Mouse (Mus musculus) hindbrain, embryonic 12.5 days (tissue): ENCODE data around the gene 4931423N10Rik. TPM values are rescaled to one million over a fixed set of nuclear protein-coding genes. Genes with fewer than 3 reads are reported as not detected.
"Not testable (repeated sequence)": the region's sequence is repeated elsewhere in the genome, so short reads cannot be mapped to it uniquely, and the experiment has no call there.

Experiments used
- ATAC-seq: fragments of 200-750 bp; cut with Nextera tagmentation; 2 replicates; pipeline ENCODE4 v1.8.0; 2017; ENCODE audit warnings: moderate TSS enrichment; ENCODE audit not compliant: low FRiP score
- H3K27ac ChIP-seq: fragments of 300-500 bp; sonication (generic); 2 replicates; pipeline ENCODE4 v1.5.1; 2016; ENCODE audit warnings: mild to moderate bottlenecking
- H3K27me3 ChIP-seq: fragments of 300-500 bp; sonication (generic); 2 replicates; pipeline ENCODE4 v1.6.1; 2016; ENCODE audit warnings: mild to moderate bottlenecking
- H3K36me3 ChIP-seq: fragments of 300-500 bp; sonication (generic); 2 replicates; pipeline ENCODE4 v1.6.1; 2016; ENCODE audit warnings: mild to moderate bottlenecking
- H3K4me1 ChIP-seq: fragments of 300-500 bp; sonication (generic); 2 replicates; pipeline ENCODE4 v1.6.1; 2016
- H3K4me2 ChIP-seq: fragments of 300-500 bp; sonication (generic); replicated peaks from 2 replicates; pipeline ENCODE4 v1.6.1; 2016; ENCODE audit warnings: mild to moderate bottlenecking
- H3K4me3 ChIP-seq: fragments of 300-500 bp; sonication (generic); 2 replicates; pipeline ENCODE4 v1.5.1; 2016; ENCODE audit warnings: mild to moderate bottlenecking
- H3K9ac ChIP-seq: fragments of 300-500 bp; sonication (generic); 2 replicates; pipeline ENCODE4 v1.6.1; 2016; ENCODE audit warnings: mild to moderate bottlenecking, moderate library complexity
- H3K9me3 ChIP-seq: fragments of 300-500 bp; sonication (generic); replicated peaks from 2 replicates; pipeline ENCODE4 v1.6.1; 2016; ENCODE audit warnings: mild to moderate bottlenecking
- WGBS: fragments of 180-500 bp; shearing (Covaris S2); methylation state at CpG from one replicate; pipeline ENCODE4 v1.1.7; 2016; 5-methylcytosine and 5-hydroxymethylcytosine counted together
- polyA plus RNA-seq: library from polyadenylated mRNA; unstranded; fragments of >200 nt; fragmentation: Nextera tagmentation; extraction: Ambion mirVana; gene quantifications from 2 replicates; pipeline ENCODE4 v1.2.1, GENCODE M21; 2016

Gene 4931423N10Rik
- polyA plus RNA-seq = not detected in 2 replicates

DNA sequence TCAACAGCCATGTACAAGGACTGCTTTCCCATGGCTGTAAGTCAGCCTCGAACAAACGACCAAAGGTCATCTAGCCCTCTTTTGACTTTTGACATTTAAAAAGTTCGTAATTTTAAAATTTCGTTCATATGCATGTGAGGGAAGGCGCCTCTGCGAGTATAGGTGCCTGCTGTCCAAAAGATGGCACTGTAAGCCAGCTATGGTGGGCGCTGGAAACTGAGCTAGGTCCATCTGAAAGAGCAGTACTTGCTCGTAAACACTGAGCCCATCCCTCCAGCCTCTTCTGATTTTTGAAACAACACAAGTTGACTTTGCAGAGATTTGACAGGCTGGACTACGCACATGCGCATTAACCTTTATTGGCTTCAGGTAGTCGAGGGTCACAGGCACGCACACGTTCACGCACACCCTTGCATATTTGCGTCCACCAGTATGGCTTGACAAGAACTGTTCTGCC, at the start of gene 4931423N10Rik:
Gene 4931423N10Rik (plus strand): TSS at position 407 of the 457 bp plus-strand sequence.
- no peak for ATAC-seq
- Histone ChIP-seq H3K9ac (no peak within 1 kb of the TSS), H3K4me3 (no peak within 1 kb of the TSS), H3K9me3 (no peaks in the 10 kb centered on the region), H3K27ac (no peak within 1 kb of the TSS), H3K4me2 (no peak within 1 kb of the TSS), H3K27me3 (no peaks in the 10 kb centered on the region), H3K36me3 (no peaks in the 10 kb centered on the region), H3K4me1 (no peaks in the 10 kb centered on the region)
- WGBS = 84% methylated on average over 15 of the region's 15 CpGs

DNA sequence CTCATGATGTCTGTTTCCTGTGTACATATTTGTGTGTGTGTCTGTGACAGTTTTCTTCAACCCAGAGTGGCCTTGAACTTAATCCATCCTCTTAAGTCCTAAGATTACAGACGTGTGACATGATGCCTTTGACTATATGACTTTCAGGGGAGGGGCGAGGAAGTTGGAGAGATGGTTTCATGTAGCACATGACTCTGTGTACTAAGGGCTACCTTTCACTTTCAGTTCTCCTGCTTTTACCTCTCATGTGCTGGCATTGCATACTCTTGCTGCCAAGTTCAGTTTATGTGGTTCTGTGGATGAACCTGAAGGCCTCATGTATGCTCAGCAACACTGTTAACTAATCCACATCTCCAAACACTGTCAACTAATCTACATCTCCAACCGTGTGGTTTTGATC, 35.0 kb upstream of the 4931423N10Rik start:
- no peaks in the 10 kb centered on the region for H3K4me1 ChIP-seq
- no peaks in the 10 kb centered on the region for H3K9me3 ChIP-seq
- H3K4me3 ChIP-seq = no peak overlapping the region
- H3K9ac ChIP-seq = no peak overlapping the region
- no peak for ATAC-seq
- H3K4me2 ChIP-seq = no peak overlapping the region
- no peaks in the 10 kb centered on the region for H3K27me3 ChIP-seq
- WGBS = 88% methylated on average over 3 of the region's 3 CpGs
- peaks cover 67% of the 10 kb centered on the region for H3K36me3 ChIP-seq
- no peak overlapping the region for H3K27ac ChIP-seq

DNA sequence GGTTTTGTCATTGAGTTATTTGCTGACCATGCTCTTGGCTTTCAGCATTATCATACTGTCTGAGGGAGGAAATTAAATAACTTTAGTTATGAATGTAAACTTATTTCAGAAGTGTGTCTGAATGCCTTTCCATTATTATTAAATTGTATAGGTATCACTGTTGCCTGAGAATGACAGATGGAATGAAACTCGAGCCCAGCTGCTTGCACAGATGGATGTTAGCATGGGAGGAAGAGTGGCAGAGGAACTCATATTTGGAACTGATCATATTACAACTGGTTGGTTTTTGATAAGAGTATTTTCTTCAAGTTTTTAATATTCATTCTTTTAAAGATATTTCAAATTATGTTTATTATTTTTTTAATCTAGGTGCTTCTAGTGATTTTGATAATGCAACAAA, 12.9 kb upstream of the 4931423N10Rik start:
- H3K27ac ChIP-seq = no peak overlapping the region
- H3K4me3 ChIP-seq = no peak overlapping the region
- no peak overlapping the region for H3K9ac ChIP-seq
- no peaks in the 10 kb centered on the region for H3K27me3 ChIP-seq
- ATAC-seq = no peak
- no peak overlapping the region for H3K4me2 ChIP-seq
- H3K9me3 ChIP-seq = no peaks in the 10 kb centered on the region
- 76% methylated on average over 1 of the region's 1 CpGs for WGBS
- no peaks in the 10 kb centered on the region for H3K4me1 ChIP-seq
- peaks cover 65% of the 10 kb centered on the region for H3K36me3 ChIP-seq

DNA sequence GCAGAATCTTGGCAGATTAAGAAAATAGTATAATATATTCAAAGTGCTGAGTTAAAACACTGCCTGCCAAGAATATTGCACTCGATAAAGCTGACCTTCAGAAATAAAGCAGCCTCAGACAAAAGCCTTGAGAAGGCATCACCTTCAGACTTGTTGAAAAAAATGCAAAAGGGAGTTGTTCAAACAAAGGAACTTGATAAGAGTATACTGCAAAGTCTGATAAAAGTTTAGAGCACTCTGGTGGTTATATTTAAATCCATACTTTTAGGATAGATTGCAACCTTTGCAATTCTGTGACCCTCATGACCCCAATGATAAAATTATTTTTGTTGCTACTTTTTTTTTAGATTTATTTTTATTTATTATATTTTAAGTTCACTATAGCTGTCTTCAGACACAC, 6.2 kb upstream of the 4931423N10Rik start:
- Histone ChIP-seq H3K4me1 (no peaks in the 10 kb centered on the region), H3K4me3 (no peak overlapping the region), H3K27ac (no peak overlapping the region), H3K9me3 (no peaks in the 10 kb centered on the region), H3K4me2 (no peak overlapping the region), H3K27me3 (no peaks in the 10 kb centered on the region), H3K9ac (no peak overlapping the region), H3K36me3 (peaks cover 21% of the 10 kb centered on the region)
- WGBS = 90% methylated on average over 1 of the region's 1 CpGs
- no peak for ATAC-seq

DNA sequence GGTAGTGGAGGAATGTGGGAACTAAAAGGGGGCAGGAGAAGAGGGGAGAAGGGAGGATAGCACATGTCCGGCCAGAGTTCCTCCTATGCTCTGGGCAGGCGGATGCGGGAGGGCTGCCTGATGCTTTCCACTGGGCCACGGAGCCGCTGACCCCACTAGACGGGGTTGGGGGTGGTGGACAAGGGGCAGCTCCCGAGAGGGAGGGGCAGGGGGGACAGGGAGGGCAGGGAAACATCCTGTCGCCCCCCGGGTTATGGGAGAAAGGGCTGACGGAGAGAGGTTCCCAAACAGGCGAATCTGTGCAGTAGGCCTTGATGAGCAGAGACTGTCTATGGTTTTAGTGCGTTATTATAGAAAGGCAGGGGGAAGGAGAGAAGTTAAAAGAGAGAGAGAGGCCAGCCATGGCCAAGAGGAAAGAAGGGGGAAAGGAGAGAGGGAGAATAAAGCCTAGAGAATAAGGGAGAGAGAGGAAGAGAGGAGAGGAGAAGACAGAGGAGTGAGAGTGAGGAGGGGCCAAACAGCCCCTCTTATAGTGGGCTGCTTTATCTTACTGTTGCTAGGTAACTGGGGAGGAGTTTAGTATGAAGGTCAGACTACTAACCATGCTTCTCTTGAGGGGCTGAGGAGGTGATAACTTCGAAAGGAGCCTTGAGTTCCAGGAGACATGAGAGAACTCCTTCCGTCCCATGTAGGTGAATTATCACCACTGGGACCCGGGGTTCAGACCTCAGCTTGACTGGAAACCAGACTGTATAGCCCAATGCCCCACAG, 4.2 kb upstream of the 4931423N10Rik start:
- H3K4me2 ChIP-seq = no peak overlapping the region
- H3K27ac ChIP-seq = no peak overlapping the region
- no peak for ATAC-seq
- H3K27me3 ChIP-seq = no peaks in the 10 kb centered on the region
- no peak overlapping the region for H3K9ac ChIP-seq
- H3K36me3 ChIP-seq = peaks cover 14% of the 10 kb centered on the region
- H3K9me3 ChIP-seq = no peaks in the 10 kb centered on the region
- WGBS = 63% methylated on average over 15 of the region's 15 CpGs
- H3K4me1 ChIP-seq = no peaks in the 10 kb centered on the region
- H3K4me3 ChIP-seq = no peak overlapping the region

DNA sequence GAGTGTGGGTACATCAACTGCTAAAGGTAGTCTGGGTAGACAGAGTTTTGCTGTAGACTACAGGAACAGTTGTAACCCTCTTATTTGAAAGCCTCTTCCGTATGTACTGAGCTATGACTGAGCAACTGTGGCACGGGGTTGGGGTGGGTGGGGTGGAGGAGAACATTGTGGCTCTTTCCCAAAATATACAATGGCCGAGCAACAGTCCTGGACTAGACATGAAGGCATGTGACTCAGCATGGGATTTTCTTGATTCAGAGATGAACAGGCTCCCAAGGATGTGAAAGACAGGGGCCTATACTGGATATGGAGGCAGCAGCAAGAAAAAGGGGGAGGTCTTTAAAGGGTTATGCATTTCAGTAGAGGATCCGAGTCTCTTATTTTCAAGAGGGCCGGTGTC, 6.4 kb downstream of the 4931423N10Rik start:
- no peaks in the 10 kb centered on the region for H3K9me3 ChIP-seq
- no peaks in the 10 kb centered on the region for H3K27me3 ChIP-seq
- H3K4me3 ChIP-seq = no peak overlapping the region
- H3K4me1 ChIP-seq = no peaks in the 10 kb centered on the region
- no peak overlapping the region for H3K4me2 ChIP-seq
- no peak overlapping the region for H3K9ac ChIP-seq
- WGBS = 86% methylated on average over 5 of the region's 5 CpGs
- H3K27ac ChIP-seq = no peak overlapping the region
- no peaks in the 10 kb centered on the region for H3K36me3 ChIP-seq
- ATAC-seq = no peak

DNA sequence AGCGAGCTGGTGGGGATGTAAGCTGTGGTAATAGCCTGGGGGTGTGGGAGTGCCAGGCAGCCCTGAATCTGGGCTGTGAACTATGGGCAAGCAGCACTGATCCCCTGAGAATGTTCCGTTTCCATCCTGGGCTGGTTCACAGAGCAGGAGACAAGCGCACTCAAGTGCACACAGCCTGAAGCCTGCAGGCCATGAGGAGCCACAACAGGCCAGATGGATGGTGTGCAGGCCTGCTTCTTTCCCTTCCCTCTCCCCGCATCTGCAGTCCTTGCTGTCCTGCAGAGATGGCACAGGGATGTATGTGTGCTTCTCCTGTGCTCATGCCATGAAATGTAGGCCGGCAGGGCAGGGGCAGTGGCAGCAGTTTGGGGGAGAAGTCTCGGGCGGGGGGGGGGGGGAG, 17.9 kb downstream of the 4931423N10Rik start:
- Histone ChIP-seq H3K27me3 (no peaks in the 10 kb centered on the region), H3K4me3 (no peak overlapping the region), H3K36me3 (no peaks in the 10 kb centered on the region), H3K4me2 (no peak overlapping the region), H3K9ac (no peak overlapping the region), H3K27ac (no peak overlapping the region), H3K9me3 (no peaks in the 10 kb centered on the region), H3K4me1 (no peaks in the 10 kb centered on the region)
- 63% methylated on average over 5 of the region's 7 CpGs for WGBS
- ATAC-seq = 0 out of 2 replicates have a peak, but pooled peaks have one; percentile 52

DNA sequence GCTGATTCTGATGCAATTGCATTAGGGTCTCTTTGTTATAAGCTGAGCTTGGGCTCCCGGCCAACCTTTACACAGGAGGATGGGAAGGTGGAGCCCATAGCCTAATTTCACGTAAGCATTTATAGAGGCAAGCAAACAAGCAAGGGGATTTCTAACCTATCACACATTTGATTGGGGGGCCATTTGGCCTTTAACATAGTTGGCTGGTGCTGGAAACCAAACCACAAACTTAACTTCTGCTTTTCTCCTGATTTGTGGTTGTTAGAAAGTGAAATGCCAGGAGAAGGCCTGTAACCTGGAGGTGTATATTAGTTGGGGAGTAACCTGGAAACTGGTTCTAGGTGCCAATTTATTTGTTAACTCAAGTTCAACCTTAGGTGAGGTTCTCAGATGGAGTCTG, 21.2 kb downstream of the 4931423N10Rik start:
- Histone ChIP-seq H3K9ac (no peak overlapping the region), H3K27ac (no peak overlapping the region), H3K9me3 (no peaks in the 10 kb centered on the region), H3K4me2 (no peak overlapping the region), H3K36me3 (no peaks in the 10 kb centered on the region), H3K4me1 (no peaks in the 10 kb centered on the region), H3K27me3 (no peaks in the 10 kb centered on the region), H3K4me3 (no peak overlapping the region)
- 86% methylated on average over 2 of the region's 2 CpGs for WGBS
- no peak for ATAC-seq

DNA sequence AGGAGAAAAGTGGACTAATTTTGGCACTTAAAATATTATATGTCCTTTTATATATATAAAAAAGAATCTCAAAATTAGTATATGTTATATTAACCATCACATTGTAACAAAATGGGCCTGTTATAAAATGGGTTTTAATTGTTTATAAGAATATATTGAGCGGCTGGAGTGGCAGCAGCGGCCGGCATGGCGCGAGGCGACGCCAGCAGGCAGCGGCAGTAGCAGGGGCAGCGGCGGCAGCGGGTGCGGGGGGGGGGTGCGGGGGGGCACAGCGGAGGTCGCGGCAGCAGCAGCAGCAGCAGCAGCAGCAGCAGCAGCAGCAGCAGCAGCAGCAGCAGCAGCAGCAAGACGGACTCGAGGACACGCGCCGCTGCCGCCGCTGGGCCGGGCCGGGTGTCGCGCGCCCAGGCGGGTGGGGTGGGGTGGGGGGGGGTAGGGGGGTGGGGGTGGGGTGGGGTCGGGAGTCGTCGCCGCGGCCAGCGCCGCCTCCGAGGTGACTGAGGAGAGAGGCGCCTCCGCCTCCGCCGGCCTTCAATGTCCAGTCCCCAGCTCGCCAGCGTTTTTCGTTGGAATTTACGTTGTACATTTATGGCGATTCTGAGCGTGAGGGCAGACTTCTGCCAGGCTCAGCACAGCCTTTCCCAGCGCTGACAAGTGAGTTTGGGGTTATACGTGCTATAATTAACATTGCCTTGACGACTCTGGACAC, 26.9 kb downstream of the 4931423N10Rik start:
- Histone ChIP-seq H3K36me3 (no peaks in the 10 kb centered on the region), H3K27me3 (no peaks in the 10 kb centered on the region), H3K4me1 (no peaks in the 10 kb centered on the region), H3K9me3 (no peaks in the 10 kb centered on the region), H3K4me2 (peak overlapping the region; percentile 71), H3K9ac (peak overlapping the region; percentile 71), H3K27ac (no peak overlapping the region), H3K4me3 (peak overlapping the region; percentile 57)
- peak; percentile 77 for ATAC-seq
- 0% methylated on average over 27 of the region's 50 CpGs for WGBS

DNA sequence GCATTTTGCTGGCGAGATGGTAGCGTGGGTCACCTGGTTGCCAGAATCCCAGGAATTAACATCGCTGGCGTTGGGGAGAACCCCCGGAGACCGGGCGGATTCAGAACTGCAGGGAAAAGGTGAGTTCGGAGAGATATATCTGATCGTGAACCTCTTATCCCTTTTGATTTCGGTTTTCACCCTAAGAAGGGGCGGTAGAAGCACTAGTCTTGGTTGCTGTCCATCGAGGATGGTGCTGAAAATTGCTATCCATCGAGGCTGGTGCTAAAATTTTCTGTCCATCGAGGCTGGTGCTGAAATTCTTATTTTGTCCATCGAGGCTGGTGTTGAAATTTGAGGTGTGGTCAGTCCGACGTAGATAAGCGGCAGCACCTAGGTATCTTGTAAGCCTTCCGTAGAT, 83.7 kb downstream of the 4931423N10Rik start:
- not testable (repeated sequence) for H3K27me3 ChIP-seq, ATAC-seq, H3K4me2 ChIP-seq, H3K4me1 ChIP-seq, H3K9ac ChIP-seq, H3K36me3 ChIP-seq, H3K4me3 ChIP-seq, H3K27ac ChIP-seq, H3K9me3 ChIP-seq
- 57% methylated on average over 19 of the region's 19 CpGs for whole genome bisulfite sequencing

DNA sequence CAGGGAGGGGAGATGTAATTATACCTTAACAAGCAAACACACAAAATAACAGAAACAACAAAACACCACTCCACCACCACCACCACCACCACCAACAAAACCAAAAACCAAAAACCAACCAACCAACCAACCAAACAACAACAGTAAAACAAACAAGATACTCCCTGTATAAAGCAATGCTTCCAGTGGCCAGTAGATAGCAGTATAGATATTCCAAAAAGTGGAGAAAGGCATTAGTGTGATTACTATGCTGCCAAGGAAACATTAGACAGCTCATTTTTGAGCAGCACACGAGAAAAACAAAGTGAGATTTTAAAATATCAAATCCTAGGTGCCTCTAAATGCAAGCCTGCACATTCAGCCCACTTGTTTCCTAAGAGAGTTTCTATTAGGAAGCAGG, 107.6 kb downstream of the 4931423N10Rik start:
- Histone ChIP-seq H3K4me2 (no peak overlapping the region), H3K4me3 (no peak overlapping the region), H3K9ac (no peak overlapping the region), H3K36me3 (no peaks in the 10 kb centered on the region), H3K27me3 (no peaks in the 10 kb centered on the region), H3K27ac (no peak overlapping the region), H3K9me3 (no peaks in the 10 kb centered on the region), H3K4me1 (no peaks in the 10 kb centered on the region)
- ATAC-seq = no peak
- 12% methylated on average over 1 of the region's 1 CpGs for WGBS
